In genomic region chr9:37530031-37530887, GRCm38 (mm10) we compare ENCODE assay signal across 8 mouse cellular contexts. TPM values are rescaled to one million over a fixed set of nuclear protein-coding genes. Genes with fewer than 3 reads are reported as not detected.
DNase-seq lines count a peak whose midpoint lies in the region; ATAC-seq and TF ChIP-seq lines count a peak whose summit lies in the region.

No protein-coding gene starts in this region.

- no peak for DNase-seq in thymus, adult 2 months
- no peak for DNase-seq in thymus, postnatal 36 days
- peak; percentile 64 to 72 for DNase-seq in cerebellum, postnatal 10 days
- peak; percentile 42 to 53 for DNase-seq in gastrocnemius, postnatal 36 days
- DNase-seq in intestine, embryonic 14.5 days (ENCODE audit: low spot score), result peak; percentile 74
- DNase-seq in layer of hippocampus, postnatal 36 days, result no peak

- H3K4me1 ChIP-seq in thymus, adult 2 months (replicated peaks; ENCODE audit: control insufficient read depth, insufficient read depth, low read length), result peaks cover 6% of the 10 kb centered on the region; the same call in 1 of the 2 replicates
- peaks cover 12% of the 10 kb centered on the region; the same call in 1 of the 2 replicates for H3K4me1 ChIP-seq in intestine, embryonic 14.5 days (replicated peaks; ENCODE audit: control insufficient read depth, insufficient read depth, low read length)
- peaks cover 28% of the 10 kb centered on the region for H3K4me1 ChIP-seq in liver, embryonic 15.5 days (replicated peaks)
- H3K4me1 ChIP-seq in neural tube, embryonic 13.5 days (replicated peaks), result peaks cover 38% of the 10 kb centered on the region

- no peak for TF ChIP-seq POLR2A in thymus, adult 2 months (IDR thresholded peaks at IDR 0.05; ENCODE audit: control insufficient read depth, extremely low read depth, insufficient read depth, low read length, poor library complexity)

- intact Hi-C loops in gastrocnemius, postnatal 36 days (cut with DNase I), result no loop called here

- TF ChIP-seq CTCF in thymus, adult 2 months (IDR thresholded peaks at IDR 0.05; ENCODE audit: borderline replicate concordance, control insufficient read depth, extremely low read depth, insufficient read depth, low read length, poor library complexity), result 0 out of 2 replicates have a peak, but pooled peaks have one; percentile 12

- no peaks in the 10 kb centered on the region for H3K36me3 ChIP-seq in thymus, adult 2 months (ENCODE audit: control insufficient read depth, insufficient read depth, low read length)
- 0 out of 2 replicates have a peak, but pooled peaks cover 3% of the 10 kb centered on the region for H3K36me3 ChIP-seq in intestine, embryonic 14.5 days (ENCODE audit: control insufficient read depth, insufficient read depth, low read length)
- H3K36me3 ChIP-seq in liver, embryonic 15.5 days (replicated peaks), result no peaks in the 10 kb centered on the region
- H3K36me3 ChIP-seq in neural tube, embryonic 13.5 days, result peaks cover 10% of the 10 kb centered on the region; the same call in 1 of the 2 replicates

- H3K27me3 ChIP-seq in thymus, adult 2 months (ENCODE audit: control insufficient read depth, insufficient read depth, low read length), result peaks cover 18% of the 10 kb centered on the region; the same call in 1 of the 2 replicates
- peaks cover 56% of the 10 kb centered on the region for H3K27me3 ChIP-seq in intestine, embryonic 14.5 days (replicated peaks; ENCODE audit: control insufficient read depth, insufficient read depth, low read length)
- H3K27me3 ChIP-seq in liver, embryonic 15.5 days, result peaks cover 76% of the 10 kb centered on the region
- peaks cover 79% of the 10 kb centered on the region for H3K27me3 ChIP-seq in neural tube, embryonic 13.5 days

- no peak overlapping the region for H3K4me3 ChIP-seq in thymus, adult 2 months (ENCODE audit: control insufficient read depth, insufficient read depth, low read length)
- peak overlapping the region; percentile 32 for H3K4me3 ChIP-seq in intestine, embryonic 14.5 days (ENCODE audit: low read depth, low read length)
- peak overlapping the region; percentile 21 for H3K4me3 ChIP-seq in liver, embryonic 15.5 days (replicated peaks)
- H3K4me3 ChIP-seq in neural tube, embryonic 13.5 days, result peak overlapping the region; percentile 38

- no peak overlapping the region for H3K27ac ChIP-seq in thymus, adult 2 months (ENCODE audit: control insufficient read depth, insufficient read depth, low read length)
- peak overlapping the region; percentile 22 for H3K27ac ChIP-seq in intestine, embryonic 14.5 days (ENCODE audit: low read depth)
- no peak overlapping the region; the same call in 1 of the 2 replicates for H3K27ac ChIP-seq in liver, embryonic 15.5 days (replicated peaks)
- peak overlapping the region; percentile 64 for H3K27ac ChIP-seq in neural tube, embryonic 13.5 days (replicated peaks)

- peak; percentile 49 for ATAC-seq in intestine, embryonic 14.5 days (replicated peaks; ENCODE audit: low FRiP score, low TSS enrichment, low read depth)
- ATAC-seq in liver, embryonic 15.5 days (ENCODE audit: insufficient read depth), result peak; percentile 45
- ATAC-seq in neural tube, embryonic 13.5 days (ENCODE audit: low read depth), result peak; percentile 44; the same call in 1 of the 2 replicates

- WGBS in thymus, adult 2 months, result 7% methylated on average over 32 of the region's 32 CpGs
- WGBS in intestine, embryonic 14.5 days, result 3% methylated on average over 32 of the region's 32 CpGs
- 1% methylated on average over 32 of the region's 32 CpGs for WGBS in liver, embryonic 15.5 days (ENCODE audit: insufficient replicate concordance)
- WGBS in neural tube, embryonic 13.5 days, result under 1% methylated on average over 32 of the region's 32 CpGs

- H3K4me2 ChIP-seq in intestine, embryonic 14.5 days (ENCODE audit: low read length), result peak overlapping the region; percentile 51
- peak overlapping the region; percentile 59 for H3K4me2 ChIP-seq in liver, embryonic 15.5 days
- H3K4me2 ChIP-seq in neural tube, embryonic 13.5 days, result peak overlapping the region; percentile 62

- H3K9ac ChIP-seq in intestine, embryonic 14.5 days (ENCODE audit: low read length), result peak overlapping the region; percentile 18; the same call in 1 of the 2 replicates
- H3K9ac ChIP-seq in liver, embryonic 15.5 days, result no peak overlapping the region
- H3K9ac ChIP-seq in neural tube, embryonic 13.5 days, result peak overlapping the region; percentile 56

- H3K9me3 ChIP-seq in intestine, embryonic 14.5 days (ENCODE audit: control insufficient read depth, low read length), result peaks cover 3% of the 10 kb centered on the region; the same call in 1 of the 2 replicates
- H3K9me3 ChIP-seq in liver, embryonic 15.5 days (replicated peaks), result no peaks in the 10 kb centered on the region
- H3K9me3 ChIP-seq in neural tube, embryonic 13.5 days, result no peaks in the 10 kb centered on the region

RNA-seq across cellular contexts. Expression of gene Esam, which starts 2.4 kb away (rescaled TPM):
- 9.6 and 14.1 TPM in 2 replicates for polyA plus RNA-seq in thymus, adult 2 months (2012; rRNA removed)
- 10 to 100 TPM; 20.8 to 23.3 TPM for total RNA-seq in gastrocnemius, postnatal 36 days (2021)
- polyA plus RNA-seq in intestine, embryonic 14.5 days (2014; fragmentation: Nextera tagmentation; extraction: Ambion mirVana), result 47.2 and 50.4 TPM in 2 replicates
- polyA plus RNA-seq in liver, embryonic 15.5 days (2015; fragmentation: Nextera tagmentation; extraction: Ambion mirVana), result 14.5 and 17.9 TPM in 2 replicates
- 41.5 and 42.5 TPM in 2 replicates for polyA plus RNA-seq in neural tube, embryonic 13.5 days (2015; fragmentation: Nextera tagmentation; extraction: Ambion mirVana)
- 10 to 100 TPM; 17.7 to 22.6 TPM for total RNA-seq in layer of hippocampus, postnatal 36 days (2021)

RNA-seq across cellular contexts. Expression of gene Vsig2, which starts 8.8 kb away (rescaled TPM):
- polyA plus RNA-seq in thymus, adult 2 months (2012; rRNA removed), result 1.5 and 3.3 TPM in 2 replicates
- 1 to 10 TPM; 1.8 to 3.6 TPM for total RNA-seq in gastrocnemius, postnatal 36 days (2021)
- polyA plus RNA-seq in intestine, embryonic 14.5 days (2014; fragmentation: Nextera tagmentation; extraction: Ambion mirVana), result 2.9 and 6.3 TPM in 2 replicates
- 0.29 and 0.32 TPM in 2 replicates for polyA plus RNA-seq in liver, embryonic 15.5 days (2015; fragmentation: Nextera tagmentation; extraction: Ambion mirVana)
- polyA plus RNA-seq in neural tube, embryonic 13.5 days (2015; fragmentation: Nextera tagmentation; extraction: Ambion mirVana), result 1.1 and 2.1 TPM in 2 replicates
- 1 to 10 TPM; 2.7 to 4.7 TPM for total RNA-seq in layer of hippocampus, postnatal 36 days (2021)

RNA-seq across cellular contexts. Expression of gene Nrgn, which starts 22.4 kb away (rescaled TPM):
- polyA plus RNA-seq in thymus, adult 2 months (2012; rRNA removed), result 14.2 and 16.2 TPM in 2 replicates
- total RNA-seq in gastrocnemius, postnatal 36 days (2021), result under 1 TPM; 0.35 to 0.66 TPM
- polyA plus RNA-seq in intestine, embryonic 14.5 days (2014; fragmentation: Nextera tagmentation; extraction: Ambion mirVana), result 2.5 and 3.4 TPM in 2 replicates
- 5.4 and 6.2 TPM in 2 replicates for polyA plus RNA-seq in liver, embryonic 15.5 days (2015; fragmentation: Nextera tagmentation; extraction: Ambion mirVana)
- 10.0 and 11.3 TPM in 2 replicates for polyA plus RNA-seq in neural tube, embryonic 13.5 days (2015; fragmentation: Nextera tagmentation; extraction: Ambion mirVana)
- total RNA-seq in layer of hippocampus, postnatal 36 days (2021), result 1,000 to 10,000 TPM; 1,507 to 1,630 TPM

RNA-seq across cellular contexts. Expression of gene Siae, which starts 25.2 kb away (rescaled TPM):
- polyA plus RNA-seq in thymus, adult 2 months (2012; rRNA removed), result 9.0 and 10.0 TPM in 2 replicates
- 1 to 10 TPM; 3.5 TPM for total RNA-seq in gastrocnemius, postnatal 36 days (2021)
- 12.2 and 13.0 TPM in 2 replicates for polyA plus RNA-seq in intestine, embryonic 14.5 days (2014; fragmentation: Nextera tagmentation; extraction: Ambion mirVana)
- polyA plus RNA-seq in liver, embryonic 15.5 days (2015; fragmentation: Nextera tagmentation; extraction: Ambion mirVana), result 5.6 and 6.4 TPM in 2 replicates
- polyA plus RNA-seq in neural tube, embryonic 13.5 days (2015; fragmentation: Nextera tagmentation; extraction: Ambion mirVana), result 8.9 and 13.7 TPM in 2 replicates
- total RNA-seq in layer of hippocampus, postnatal 36 days (2021), result 10 to 100 TPM; 13.0 to 13.3 TPM

RNA-seq across cellular contexts. Expression of gene Msantd2, which starts 41.1 kb away (rescaled TPM):
- 42.8 and 42.9 TPM in 2 replicates for polyA plus RNA-seq in thymus, adult 2 months (2012; rRNA removed)
- total RNA-seq in gastrocnemius, postnatal 36 days (2021), result 1 to 10 TPM; 3.0 to 3.3 TPM
- 28.7 and 29.5 TPM in 2 replicates for polyA plus RNA-seq in intestine, embryonic 14.5 days (2014; fragmentation: Nextera tagmentation; extraction: Ambion mirVana)
- polyA plus RNA-seq in liver, embryonic 15.5 days (2015; fragmentation: Nextera tagmentation; extraction: Ambion mirVana), result 3.6 and 5.0 TPM in 2 replicates
- 33.4 and 33.7 TPM in 2 replicates for polyA plus RNA-seq in neural tube, embryonic 13.5 days (2015; fragmentation: Nextera tagmentation; extraction: Ambion mirVana)
- total RNA-seq in layer of hippocampus, postnatal 36 days (2021), result 10 to 100 TPM; 21.9 to 27.5 TPM

Comparison
In these comparisons a context has a peak if more than half of its experiments do, and no peak if none do; other contexts are left out.
1. DNase-seq: peak in cerebellum, postnatal 10 days (2 of 2), gastrocnemius, postnatal 36 days (2 of 2) and intestine, embryonic 14.5 days (single experiment); none in thymus, adult 2 months (single experiment), thymus, postnatal 36 days (0 of 2) and layer of hippocampus, postnatal 36 days (0 of 2).
2. H3K27ac ChIP-seq: peak in intestine, embryonic 14.5 days (single experiment) and neural tube, embryonic 13.5 days (single experiment); none in thymus, adult 2 months (single experiment) and liver, embryonic 15.5 days (single experiment).
3. Peak in every context shown above with its lines, with median percentiles within 50 percentile points of each other: ATAC-seq and H3K4me2 ChIP-seq.